Mouse (Mus musculus): ENCODE measurements around the gene C1qa.

DNA sequence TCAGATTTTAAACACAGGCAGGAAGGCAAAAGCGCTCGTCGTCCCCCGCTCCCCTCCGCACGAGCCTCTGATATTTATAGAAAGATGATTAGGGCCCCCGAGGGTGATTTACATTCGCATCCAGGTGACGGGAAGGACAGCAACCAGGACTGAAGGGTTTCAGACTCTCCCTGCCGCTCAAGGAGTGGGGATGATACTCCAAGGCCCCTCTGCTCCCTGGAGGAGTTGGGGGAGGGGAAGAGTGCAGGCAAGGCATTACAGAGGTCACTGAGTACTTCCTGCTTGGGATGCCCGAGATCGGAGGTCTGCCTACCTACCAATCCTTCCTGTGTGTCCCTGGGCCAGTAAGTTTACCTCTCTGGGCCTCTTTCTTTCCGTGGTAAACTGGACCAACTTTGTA, 44.6 kb upstream of the C1qa start:
- no peak for TF ChIP-seq CTCF (IDR thresholded peaks at IDR 0.05; ENCODE audit: control insufficient read depth, insufficient read depth, low read length)
- TF ChIP-seq POLR2A (IDR thresholded peaks at IDR 0.05; ENCODE audit: borderline replicate concordance, control insufficient read depth, low read depth, low read length), result no peak
